Mouse (Mus musculus): ENCODE data around the gene Utp14a.

Utp14a gene

GRCm38 (mm10) chrX:48311727-48312126, 55.1 kb downstream of the Utp14a start:
- no peak for DNase-seq (ENCODE audit: low spot score)

- DNase-seq (ENCODE audit: low spot score), result no peak
Observed at GRCm38 (mm10) chrX:48314530-48315079, 57.9 kb downstream of the Utp14a start.

- DNase-seq (ENCODE audit: low spot score), result no peak
Observed at GRCm38 (mm10) chrX:48317444-48317843, 60.8 kb downstream of the Utp14a start.

GRCm38 (mm10) chrX:48318194-48318593, 61.5 kb downstream of the Utp14a start:
- DNase-seq (ENCODE audit: low spot score), result no peak
